Mouse (Mus musculus): ENCODE results near the gene Psmf1.

- TF ChIP-seq CTCF (IDR thresholded peaks at IDR 0.05) (no peak), POLR2A (IDR thresholded peaks at IDR 0.05; ENCODE audit: insufficient read depth, low read depth, low read length) (no peak)
These were observed 46.2 kb upstream of the Psmf1 start for GRCm38 (mm10) chr2:151790169-151790568.
